Mouse (Mus musculus) midbrain, embryonic 14.5 days (tissue): ENCODE results near the gene Arl6ip1. TPM values are rescaled to one million over a fixed set of nuclear protein-coding genes. Genes with fewer than 3 reads are reported as not detected.
"Not testable (repeated sequence)": the region's sequence is repeated elsewhere in the genome, so short reads cannot be mapped to it uniquely, and the experiment has no call there.

Source experiments
- ATAC-seq: fragments of 200-750 bp; cut with Nextera tagmentation; 2 replicates; pipeline ENCODE4 v1.8.0; 2017; ENCODE audit warnings: moderate number of reproducible peaks, moderate library complexity; ENCODE audit not compliant: low FRiP score, low TSS enrichment
- DNase-seq: peaks from one replicate; pipeline ENCODE4 v3.0.0-alpha.2; 2015
- H3K27ac ChIP-seq: fragments of 300-500 bp; sonication (generic); replicated peaks from 2 replicates; pipeline ENCODE4 v1.5.1; 2014; ENCODE audit warnings: mild to moderate bottlenecking, low read depth, low read length, moderate library complexity
- H3K27me3 ChIP-seq: fragments of 300-500 bp; sonication (generic); 2 replicates; pipeline ENCODE4 v1.6.1; 2014; ENCODE audit warnings: low read length, control low read depth, mixed read lengths; ENCODE audit not compliant: control insufficient read depth, insufficient read depth
- H3K36me3 ChIP-seq: fragments of 300-500 bp; sonication (generic); 2 replicates; pipeline ENCODE4 v1.6.1; 2014; ENCODE audit warnings: low read length, control low read depth; ENCODE audit not compliant: control insufficient read depth, insufficient read depth
- H3K4me1 ChIP-seq: fragments of 300-500 bp; sonication (generic); 2 replicates; pipeline ENCODE4 v1.6.1; 2014; ENCODE audit warnings: mild to moderate bottlenecking, antibody characterized with exemption, low read length, control low read depth; ENCODE audit not compliant: control insufficient read depth, insufficient read depth
- H3K4me2 ChIP-seq: fragments of 300-500 bp; sonication (generic); 2 replicates; pipeline ENCODE4 v1.6.1; 2014; ENCODE audit warnings: mild to moderate bottlenecking, low read length, moderate library complexity
- H3K4me3 ChIP-seq: fragments of 300-500 bp; sonication (generic); replicated peaks from 2 replicates; pipeline ENCODE4 v1.5.1; 2014; ENCODE audit warnings: low read depth, low read length
- H3K9ac ChIP-seq: fragments of 300-500 bp; sonication (generic); replicated peaks from 2 replicates; pipeline ENCODE4 v1.6.1; 2014; ENCODE audit warnings: mild to moderate bottlenecking, low read length, moderate library complexity
- H3K9me3 ChIP-seq: fragments of 300-500 bp; sonication (generic); 2 replicates; pipeline ENCODE4 v1.6.1; 2016; ENCODE audit warnings: low read length, control low read depth, mixed read lengths; ENCODE audit not compliant: control insufficient read depth
- WGBS: fragments of 180-500 bp; shearing (Covaris S2); extraction: QIAGEN DNeasy Blood & Tissue Kit; methylation state at CpG from one replicate; pipeline ENCODE4 v1.1.7; 2014; 5-methylcytosine and 5-hydroxymethylcytosine counted together
- polyA plus RNA-seq: library from polyadenylated mRNA; unstranded; fragments of >200 nt; fragmentation: Nextera tagmentation; extraction: Ambion mirVana; gene quantifications from 2 replicates; pipeline ENCODE4 v1.2.1, GENCODE M21; 2014

Gene Arl6ip1
- polyA plus RNA-seq = 397 and 417 TPM in 2 replicates

DNA sequence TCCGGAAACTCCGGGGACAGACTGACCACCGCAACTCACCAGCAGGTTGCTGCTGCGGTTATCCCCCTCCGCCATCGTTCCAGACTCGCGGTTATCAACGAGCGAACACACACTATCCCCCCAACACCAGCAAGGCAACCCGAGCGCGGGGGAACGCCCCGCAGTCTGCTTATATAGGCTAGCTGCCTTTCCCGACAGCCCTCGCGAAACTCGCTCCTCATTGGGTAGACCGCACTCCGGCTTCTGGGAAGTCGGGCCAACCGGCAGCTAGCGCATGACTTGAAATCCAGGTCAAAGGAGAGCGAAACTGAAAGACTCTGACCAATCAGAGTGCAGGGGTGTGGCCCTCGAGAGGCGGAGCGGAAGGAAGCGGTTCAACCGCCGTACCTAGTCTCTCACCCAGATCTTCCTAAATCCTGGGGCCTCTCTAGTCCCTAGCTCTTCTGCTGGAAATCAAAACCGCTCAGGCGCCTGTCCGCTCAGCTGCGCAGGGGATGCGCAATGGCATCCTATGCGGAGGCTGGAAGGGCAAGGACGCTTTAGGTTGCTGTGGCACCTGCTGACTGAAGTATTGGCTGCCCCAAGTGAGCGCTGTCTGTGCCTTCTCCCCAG is at the start of gene Arl6ip1:
Arl6ip1 (minus strand) TSS at position 233 of the 612 bp plus-strand sequence.
- DNase-seq = peak; percentile 98
- Histone ChIP-seq H3K36me3 (peaks cover 19% of the 10 kb centered on the region), H3K4me1 (peaks cover 22% of the 10 kb centered on the region), H3K9me3 (no peaks in the 10 kb centered on the region), H3K9ac (peak within 1 kb of the TSS; percentile 86), H3K4me3 (peak within 1 kb of the TSS; percentile 85), H3K27ac (peak within 1 kb of the TSS; percentile 83), H3K27me3 (no peaks in the 10 kb centered on the region), H3K4me2 (peak within 1 kb of the TSS; percentile 87)
- ATAC-seq = peak; percentile 99
- under 1% methylated on average over 39 of the region's 39 CpGs for WGBS

DNA sequence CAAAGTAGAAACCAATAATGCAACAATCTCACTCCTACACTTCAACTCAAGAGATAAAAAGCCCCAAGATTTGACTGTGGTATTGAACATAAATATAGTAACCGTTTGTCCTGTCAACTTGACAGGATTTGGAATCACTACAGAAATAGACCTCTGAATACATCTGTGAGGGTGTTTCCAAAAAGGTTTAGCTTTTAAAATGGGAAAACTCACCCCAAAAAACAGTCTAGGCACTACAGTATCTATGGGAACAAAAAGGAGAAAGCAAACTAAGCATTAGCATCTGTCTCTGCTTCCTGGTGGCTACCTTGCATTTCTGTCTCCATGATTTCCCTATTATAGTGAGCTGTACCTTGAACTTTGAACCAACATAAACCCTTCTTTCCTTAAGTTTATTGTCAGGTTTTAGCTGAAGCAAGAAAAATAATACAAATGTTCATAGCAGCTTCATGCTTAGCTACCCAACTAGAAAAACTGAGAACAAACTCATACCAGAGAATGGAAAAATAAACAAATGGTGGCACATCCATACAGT is 46.4 kb upstream of the Arl6ip1 start:
- Histone ChIP-seq H3K4me1 (no peaks in the 10 kb centered on the region), H3K4me2 (no peak overlapping the region), H3K27ac (no peak overlapping the region), H3K27me3 (no peaks in the 10 kb centered on the region), H3K9ac (no peak overlapping the region), H3K9me3 (no peaks in the 10 kb centered on the region), H3K36me3 (peaks cover 71% of the 10 kb centered on the region), H3K4me3 (no peak overlapping the region)
- WGBS = 93% methylated on average over 1 of the region's 1 CpGs
- DNase-seq (no peak), ATAC-seq (no peak)

DNA sequence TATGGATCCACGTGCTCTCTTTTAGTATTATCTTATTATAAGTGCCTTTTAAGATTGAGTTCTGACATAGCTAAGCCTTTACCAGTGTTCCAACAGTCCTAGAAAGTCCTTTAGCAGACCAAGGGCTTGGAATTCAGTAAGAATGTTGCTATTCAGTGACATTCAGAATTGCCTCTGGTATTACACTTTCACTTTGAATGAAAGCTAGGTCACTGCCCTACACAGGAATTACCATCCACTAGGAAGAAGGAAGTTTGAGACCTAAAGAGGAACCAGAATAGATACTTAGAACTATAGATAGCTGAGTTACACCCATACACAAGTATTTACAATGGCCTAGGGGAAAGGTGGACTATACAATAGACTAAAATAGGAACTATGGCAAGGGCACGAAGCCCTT is 40.7 kb upstream of the Arl6ip1 start:
- not testable (repeated sequence) for H3K9ac ChIP-seq, ATAC-seq, H3K9me3 ChIP-seq, H3K27me3 ChIP-seq, H3K4me2 ChIP-seq, H3K4me3 ChIP-seq, H3K4me1 ChIP-seq, H3K27ac ChIP-seq, DNase-seq
- peaks cover 83% of the 10 kb centered on the region for H3K36me3 ChIP-seq
- 91% methylated on average over 2 of the region's 2 CpGs for WGBS

DNA sequence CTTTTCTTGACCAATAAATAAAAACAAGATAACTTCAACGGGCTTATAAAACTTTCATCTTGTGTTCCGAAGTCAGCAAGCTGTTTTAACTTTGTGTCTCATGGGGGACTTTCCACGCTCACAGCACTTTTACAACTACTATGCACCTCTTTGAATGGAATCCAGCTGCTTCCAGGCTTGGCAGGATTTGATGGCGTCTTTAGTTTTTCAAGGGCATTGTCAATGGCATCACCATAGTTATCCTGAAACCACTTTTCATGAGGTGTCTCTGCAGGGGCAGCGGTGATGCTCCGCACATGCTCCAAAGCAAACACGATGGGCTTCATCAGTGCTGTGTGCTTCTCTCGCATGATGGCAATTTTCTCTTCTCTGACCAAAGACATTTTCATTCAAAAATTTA is 33.5 kb upstream of the Arl6ip1 start:
- Histone ChIP-seq H3K27me3 (no peaks in the 10 kb centered on the region), H3K4me2 (no peak overlapping the region), H3K4me1 (no peaks in the 10 kb centered on the region), H3K36me3 (peaks cover 67% of the 10 kb centered on the region), H3K9ac (no peak overlapping the region), H3K9me3 (no peaks in the 10 kb centered on the region), H3K4me3 (no peak overlapping the region), H3K27ac (no peak overlapping the region)
- DNase-seq (no peak), ATAC-seq (no peak)
- 89% methylated on average over 8 of the region's 8 CpGs for WGBS

DNA sequence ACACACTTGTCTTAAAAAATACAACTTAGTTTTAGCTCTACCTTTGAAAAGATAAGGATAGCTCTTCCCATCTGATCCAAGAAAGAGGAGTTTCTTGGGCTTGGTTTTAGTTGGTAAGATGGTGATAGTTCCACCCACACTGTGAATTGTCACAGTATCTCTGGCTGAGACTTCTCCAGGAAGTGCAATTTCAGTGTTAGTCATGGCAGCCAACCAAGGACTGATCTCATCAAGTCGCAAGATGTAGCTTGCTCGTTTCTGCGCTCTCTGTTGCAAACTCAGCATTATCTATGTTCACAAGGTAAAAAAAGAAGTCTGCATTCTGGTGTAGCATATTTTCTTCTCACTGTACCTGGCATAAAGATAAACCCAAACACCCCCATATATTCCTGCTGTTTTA is 30.7 kb upstream of the Arl6ip1 start:
- H3K9ac ChIP-seq = no peak overlapping the region
- ATAC-seq (no peak), DNase-seq (no peak)
- no peak overlapping the region for H3K4me2 ChIP-seq
- H3K4me3 ChIP-seq = no peak overlapping the region
- no peaks in the 10 kb centered on the region for H3K27me3 ChIP-seq
- H3K36me3 ChIP-seq = peaks cover 67% of the 10 kb centered on the region
- H3K27ac ChIP-seq = no peak overlapping the region
- 97% methylated on average over 3 of the region's 3 CpGs for WGBS
- no peaks in the 10 kb centered on the region for H3K4me1 ChIP-seq
- H3K9me3 ChIP-seq = no peaks in the 10 kb centered on the region

DNA sequence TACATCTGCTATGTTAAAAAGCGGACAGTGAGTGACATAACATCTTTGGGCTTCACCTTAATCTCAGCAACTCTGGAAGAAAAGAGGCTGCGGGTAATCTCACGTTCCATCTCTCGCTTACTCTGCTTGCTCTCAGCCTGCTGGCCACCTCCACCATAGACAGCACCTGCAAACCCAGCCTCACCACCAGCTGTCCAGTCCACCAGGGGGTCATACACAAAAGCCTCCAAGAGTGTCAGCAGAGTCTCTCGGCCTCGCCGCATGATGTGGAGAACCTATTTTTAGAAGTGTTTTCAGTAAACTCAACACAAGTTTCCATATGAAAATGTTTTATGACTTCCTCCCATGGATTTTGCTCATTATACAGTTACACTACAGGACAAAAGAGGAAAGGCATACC is 27.0 kb upstream of the Arl6ip1 start:
- Histone ChIP-seq H3K27me3 (no peaks in the 10 kb centered on the region), H3K9me3 (no peaks in the 10 kb centered on the region), H3K4me2 (no peak overlapping the region), H3K9ac (no peak overlapping the region), H3K4me1 (no peaks in the 10 kb centered on the region), H3K36me3 (peaks cover 87% of the 10 kb centered on the region), H3K4me3 (no peak overlapping the region), H3K27ac (no peak overlapping the region)
- DNase-seq (no peak), ATAC-seq (no peak)
- 95% methylated on average over 7 of the region's 7 CpGs for WGBS

DNA sequence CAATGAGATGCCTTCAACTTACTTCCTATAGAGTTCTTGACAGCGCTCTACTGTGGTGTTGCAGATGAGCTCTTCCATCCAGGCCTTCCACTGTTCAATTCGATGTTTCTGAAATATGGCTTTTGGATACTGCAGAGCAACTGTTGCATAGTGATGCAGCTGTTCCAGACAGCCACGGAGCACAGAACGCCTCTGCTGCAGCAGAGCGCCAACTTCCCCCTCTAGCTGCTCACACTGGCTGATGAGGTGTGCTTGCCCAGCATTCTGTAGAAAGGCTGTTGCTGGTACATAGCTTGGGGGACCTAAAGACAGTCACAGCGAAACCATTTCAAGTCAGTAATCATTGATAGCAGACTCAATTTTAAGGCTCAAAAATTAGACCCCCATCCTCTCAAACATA is 24.7 kb upstream of the Arl6ip1 start:
- Histone ChIP-seq H3K27me3 (no peaks in the 10 kb centered on the region), H3K4me3 (no peak overlapping the region), H3K4me1 (no peaks in the 10 kb centered on the region), H3K9me3 (no peaks in the 10 kb centered on the region), H3K4me2 (no peak overlapping the region), H3K36me3 (peaks cover 83% of the 10 kb centered on the region), H3K27ac (no peak overlapping the region), H3K9ac (no peak overlapping the region)
- no peak for ATAC-seq
- 97% methylated on average over 6 of the region's 6 CpGs for WGBS
- DNase-seq = no peak

DNA sequence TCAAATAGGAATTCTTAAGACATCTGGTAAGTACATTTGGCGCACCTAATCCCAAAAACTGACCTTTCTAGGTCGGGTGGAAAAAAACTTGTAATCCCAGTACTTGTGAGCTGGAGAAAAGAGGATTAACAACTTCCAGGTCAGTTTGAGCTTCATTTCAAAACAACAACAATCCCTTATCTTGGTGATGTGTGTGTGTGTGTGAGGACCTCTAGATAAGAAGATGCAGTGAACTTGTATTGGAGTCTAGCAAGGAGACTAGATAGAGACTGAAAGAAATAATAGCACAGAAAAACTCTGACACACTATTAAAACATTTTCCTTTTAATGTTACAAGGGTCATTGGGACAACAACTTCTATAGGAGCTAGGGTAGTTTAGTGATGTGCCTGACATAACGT is 14.1 kb upstream of the Arl6ip1 start:
- WGBS = 73% methylated on average over 3 of the region's 3 CpGs
- Histone ChIP-seq H3K4me1 (no peaks in the 10 kb centered on the region), H3K4me3 (no peak overlapping the region), H3K4me2 (no peak overlapping the region), H3K9ac (no peak overlapping the region), H3K36me3 (peaks cover 85% of the 10 kb centered on the region), H3K27me3 (no peaks in the 10 kb centered on the region), H3K27ac (no peak overlapping the region), H3K9me3 (no peaks in the 10 kb centered on the region)
- DNase-seq = no peak
- ATAC-seq = no peak

DNA sequence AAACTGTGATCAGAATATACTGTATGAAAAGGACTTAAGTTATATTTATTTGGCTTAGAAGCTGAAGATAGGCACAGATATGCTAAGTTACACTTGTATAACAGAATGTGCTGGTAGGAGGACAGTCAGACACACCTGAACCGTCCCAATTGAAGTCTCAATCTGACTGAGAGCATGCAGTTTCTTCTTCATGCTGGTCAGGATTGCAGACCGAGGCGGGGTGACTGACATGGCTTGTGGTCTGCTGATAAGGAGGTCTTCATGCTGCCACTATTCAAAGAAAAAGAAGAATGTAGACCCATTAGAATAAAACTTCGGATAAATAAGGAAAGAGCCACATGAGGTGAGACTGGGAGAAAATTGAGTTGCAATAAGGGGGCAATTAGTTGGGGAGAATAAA is 13.7 kb upstream of the Arl6ip1 start:
- Histone ChIP-seq H3K4me1 (no peaks in the 10 kb centered on the region), H3K27ac (no peak overlapping the region), H3K36me3 (peaks cover 81% of the 10 kb centered on the region), H3K4me2 (no peak overlapping the region), H3K27me3 (no peaks in the 10 kb centered on the region), H3K4me3 (no peak overlapping the region), H3K9ac (no peak overlapping the region), H3K9me3 (no peaks in the 10 kb centered on the region)
- 91% methylated on average over 4 of the region's 4 CpGs for WGBS
- ATAC-seq = no peak
- DNase-seq = no peak
